Mouse (Mus musculus) ES-E14 (cell line): ENCODE data around the gene C2cd4c. TPM values are rescaled to one million over a fixed set of nuclear protein-coding genes. Genes with fewer than 3 reads are reported as not detected.

Experiments used
- DNase-seq: peaks from one replicate; pipeline ENCODE4 v3.0.0-alpha.2; 2013; ENCODE audit warnings: low read depth, low spot score
- H3K27ac ChIP-seq: 2 replicates; pipeline ENCODE4 v1.5.1; 2012; ENCODE audit warnings: low read depth, mild to moderate bottlenecking, low read length, moderate library complexity, mixed read lengths; ENCODE audit not compliant: poor library complexity, insufficient read depth, severe bottlenecking
- H3K36me3 ChIP-seq: 2 replicates; pipeline ENCODE4 v1.6.1; 2012; ENCODE audit warnings: mild to moderate bottlenecking, low read length, moderate library complexity, mixed read lengths; ENCODE audit not compliant: control insufficient read depth, poor library complexity, insufficient read depth, severe bottlenecking
- H3K4me1 ChIP-seq, 2 experiments: fragments of 150-350 bp in 1 of 2; sonication (generic) in 1 of 2; 2 replicates each; pipeline ENCODE4 v1.6.1; 2012; ENCODE audit warnings: low read length in 2 of 2, mild to moderate bottlenecking in 1 of 2, mixed read lengths in 1 of 2; ENCODE audit not compliant: control insufficient read depth in 2 of 2, insufficient read depth in 2 of 2, poor library complexity in 1 of 2
- H3K4me3 ChIP-seq, 2 experiments: fragments of 150-350 bp in 1 of 2; sonication (generic) in 1 of 2; 2 replicates each; pipeline ENCODE4 v1.5.1; 2012; ENCODE audit warnings: low read length in 2 of 2, low read depth in 1 of 2, mild to moderate bottlenecking in 1 of 2, mixed read lengths in 1 of 2; ENCODE audit not compliant: insufficient read depth in 1 of 2, poor library complexity in 1 of 2, severe bottlenecking in 1 of 2
- H3K9ac ChIP-seq: 2 replicates; pipeline ENCODE4 v1.6.1; 2012; ENCODE audit warnings: low read depth, mild to moderate bottlenecking, low read length, mixed read lengths; ENCODE audit not compliant: poor library complexity, insufficient read depth, severe bottlenecking
- H3K9me3 ChIP-seq: fragments of 150-350 bp; sonication (generic); 2 replicates; pipeline ENCODE4 v1.6.1; 2012; ENCODE audit warnings: low read depth, mild to moderate bottlenecking, low read length; ENCODE audit not compliant: control insufficient read depth, insufficient read depth
- CHD2 ChIP-seq: IDR thresholded peaks from 2 replicates; pipeline ENCODE4 v1.6.1; 2014; ENCODE audit warnings: mild to moderate bottlenecking, low read depth, low read length, inconsistent platforms
- HCFC1 ChIP-seq: IDR thresholded peaks from 2 replicates; pipeline ENCODE4 v1.6.1; 2012; ENCODE audit warnings: low read length, inconsistent platforms, borderline replicate concordance; ENCODE audit not compliant: insufficient read depth
- MAFK ChIP-seq: IDR thresholded peaks from 2 replicates; pipeline ENCODE4 v1.6.1; 2014; ENCODE audit warnings: mild to moderate bottlenecking, low read depth, low read length, inconsistent platforms; ENCODE audit not compliant: insufficient read depth
- ZC3H11A ChIP-seq: IDR thresholded peaks from 2 replicates; pipeline ENCODE4 v1.6.1; 2012; ENCODE audit warnings: low read depth, mild to moderate bottlenecking, inconsistent platforms, low read length, borderline replicate concordance
- ZNF384 ChIP-seq: IDR thresholded peaks from 2 replicates; pipeline ENCODE4 v1.6.1; 2012; ENCODE audit warnings: low read depth, low read length, inconsistent platforms
- in situ Hi-C, 2 experiments: fragments of 600-800 bp; cut with MboI; formaldehyde crosslinking; loops; one replicate each; pipeline ENCODE4 v1.15.1; 2025; ENCODE audit warnings: low sequenced_read_pairs in 2 of 2, inconsistent platforms in 1 of 2; ENCODE audit not compliant: unreplicated experiment in 2 of 2
- total RNA-seq: library from RNA; depleted of rRNA; stranded (reverse); fragments of 300-350 nt; gene quantifications from 2 replicates; pipeline ENCODE4 v1.2.3, GENCODE M21; 2012

C2cd4c gene
- total RNA-seq, 1 experiment, result 0.31 TPM

GRCm38 (mm10) chr10:79585723-79586122, 28.1 kb downstream of the C2cd4c start:
- DNase-seq, result no peak
- in situ Hi-C loops, result no loop called here
- H3K9ac ChIP-seq, result no peak overlapping the region

GRCm38 (mm10) chr10:79585136-79585535, 28.7 kb downstream of the C2cd4c start:
- H3K36me3 ChIP-seq, result no peaks in the 10 kb centered on the region
- no peak overlapping the region for H3K9ac ChIP-seq
- peaks cover 0 to 2% of the 10 kb centered on the region in 2 experiments; a peak in 2 of 4 replicates for H3K4me1 ChIP-seq
- H3K4me3 ChIP-seq, result no peak overlapping the region
- no peaks in the 10 kb centered on the region for H3K9me3 ChIP-seq
- no peak for DNase-seq
- in situ Hi-C loops, result no loop called here
- no peak for TF ChIP-seq MAFK
- TF ChIP-seq ZC3H11A, result no peak
- no peak for TF ChIP-seq ZNF384
- no peak for TF ChIP-seq HCFC1
- TF ChIP-seq CHD2, result no peak
- H3K27ac ChIP-seq, result no peak overlapping the region

More at GRCm38 (mm10) chr10:79585723-79586122, 28.1 kb downstream of the C2cd4c start:
- H3K9me3 ChIP-seq, result no peaks in the 10 kb centered on the region
- H3K36me3 ChIP-seq, result no peaks in the 10 kb centered on the region
- no peak overlapping the region for H3K27ac ChIP-seq
- TF ChIP-seq ZC3H11A, result no peak
- TF ChIP-seq MAFK, result no peak
- TF ChIP-seq ZNF384, result no peak
- no peak for TF ChIP-seq HCFC1
- TF ChIP-seq CHD2, result no peak
- H3K4me3 ChIP-seq, result no peak overlapping the region
- peaks cover 0 to 2% of the 10 kb centered on the region in 2 experiments; a peak in 2 of 4 replicates for H3K4me1 ChIP-seq

GRCm38 (mm10) chr10:79584426-79584825, 29.4 kb downstream of the C2cd4c start:
- Histone ChIP-seq H3K36me3 (no peaks in the 10 kb centered on the region), H3K4me1 (peaks cover 1 to 2% of the 10 kb centered on the region in 2 experiments; a peak in 2 of 4 replicates), H3K27ac (no peak overlapping the region), H3K9ac (no peak overlapping the region), H3K4me3 (no peak overlapping the region), H3K9me3 (no peaks in the 10 kb centered on the region)
- in situ Hi-C loops, result no loop called here
- no peak for TF ChIP-seq MAFK
- no peak for DNase-seq

GRCm38 (mm10) chr10:79584021-79584420, 29.8 kb downstream of the C2cd4c start:
- Histone ChIP-seq H3K27ac (no peak overlapping the region), H3K36me3 (no peaks in the 10 kb centered on the region), H3K9ac (no peak overlapping the region), H3K4me1 (peaks cover 1 to 2% of the 10 kb centered on the region in 2 experiments; a peak in 2 of 4 replicates), H3K4me3 (no peak overlapping the region), H3K9me3 (no peaks in the 10 kb centered on the region)
- no peak for TF ChIP-seq ZC3H11A
- TF ChIP-seq HCFC1, result no peak
- no peak for TF ChIP-seq MAFK
- no peak for TF ChIP-seq ZNF384
- no peak for TF ChIP-seq CHD2
- no peak for DNase-seq
- in situ Hi-C loops, result no loop called here

- no peak overlapping the region for H3K27ac ChIP-seq
These were observed 32.3 kb downstream of the C2cd4c start for GRCm38 (mm10) chr10:79581501-79581900.

More at GRCm38 (mm10) chr10:79581501-79581900, 32.3 kb downstream of the C2cd4c start:
- H3K9me3 ChIP-seq, result no peaks in the 10 kb centered on the region
- TF ChIP-seq ZC3H11A, result no peak
- peaks cover 0 to 1% of the 10 kb centered on the region in 2 experiments; a peak in 2 of 4 replicates for H3K4me1 ChIP-seq
- in situ Hi-C loops, result no loop called here
- no peak overlapping the region for H3K9ac ChIP-seq
- H3K4me3 ChIP-seq, result no peak overlapping the region
- DNase-seq, result no peak
- no peaks in the 10 kb centered on the region for H3K36me3 ChIP-seq
